8 mouse cellular contexts compared by ENCODE assay signal in the genomic region with DNA sequence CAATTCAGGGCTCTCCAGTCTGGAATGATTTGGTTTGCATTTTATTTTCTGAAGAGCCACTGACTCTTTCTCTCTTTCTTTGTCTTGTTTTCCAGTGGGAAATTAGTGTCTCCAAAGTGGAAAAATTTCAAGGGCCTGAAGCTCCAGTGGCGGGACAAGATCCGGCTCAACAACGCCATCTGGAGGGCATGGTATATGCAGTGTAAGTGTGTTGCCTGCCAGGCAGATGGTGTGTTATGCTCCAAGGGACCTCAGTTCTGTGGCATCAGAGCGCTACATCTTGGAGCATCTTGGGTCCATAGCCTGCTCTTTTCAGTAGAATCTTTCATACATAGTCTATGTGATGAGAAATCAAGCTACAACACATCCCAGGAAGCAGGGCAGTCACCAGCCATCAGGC. TPM values are rescaled to one million over a fixed set of nuclear protein-coding genes. Genes with fewer than 3 reads are reported as not detected.
A peak's percentile ranks its signal among the peaks of the same experiment; 100 is the strongest.
DNase-seq lines count a peak whose midpoint lies in the region; ATAC-seq lines count a peak whose summit lies in the region.
"Had no signal": no experiment of that assay in that cellular context is flagged by ENCODE, and none has a peak within 500 bp of the region (broad histone marks: within the 10 kb centered on the region; RNA-seq: fewer than 3 reads in every experiment).

No protein-coding gene starts in this region.

- no peaks in the 10 kb centered on the region for H3K9me3 ChIP-seq in hindbrain, embryonic 11.5 days (ENCODE audit: control insufficient read depth, low read length)
- H3K9me3 ChIP-seq in hindbrain, embryonic 16.5 days (ENCODE audit: control insufficient read depth, low read length) = no peaks in the 10 kb centered on the region
- no peaks in the 10 kb centered on the region for H3K9me3 ChIP-seq in neural tube, embryonic 11.5 days (ENCODE audit: control insufficient read depth, low read length)
- H3K9me3 ChIP-seq in neural tube, embryonic 15.5 days (replicated peaks) = no peaks in the 10 kb centered on the region
- H3K9me3 ChIP-seq: megakaryocyte, embryonic 14.5 days had no signal

- no peak for ATAC-seq in hindbrain, embryonic 11.5 days (ENCODE audit: low FRiP score)
- no peak for ATAC-seq in hindbrain, embryonic 16.5 days
- ATAC-seq in neural tube, embryonic 11.5 days (ENCODE audit: insufficient read depth, low FRiP score, low TSS enrichment) = no peak
- ATAC-seq in neural tube, embryonic 15.5 days (ENCODE audit: low FRiP score) = no peak
- ATAC-seq in megakaryocyte-erythroid progenitor cell, adult 5-6 weeks (replicated peaks; ENCODE audit: low FRiP score, low TSS enrichment, poor library complexity, severe bottlenecking) = no peak

- no peaks in the 10 kb centered on the region for H3K36me3 ChIP-seq in hindbrain, embryonic 11.5 days (ENCODE audit: control insufficient read depth, insufficient read depth, low read length)
- H3K36me3 ChIP-seq in hindbrain, embryonic 16.5 days (ENCODE audit: control insufficient read depth, insufficient read depth, low read length) = peaks cover 23% of the 10 kb centered on the region
- H3K36me3 ChIP-seq in neural tube, embryonic 11.5 days (ENCODE audit: control insufficient read depth, insufficient read depth, low read length) = no peaks in the 10 kb centered on the region; the same call in 1 of the 2 replicates
- H3K36me3 ChIP-seq in neural tube, embryonic 15.5 days = peaks cover 23% of the 10 kb centered on the region

- H3K4me2 ChIP-seq in hindbrain, embryonic 11.5 days (replicated peaks; ENCODE audit: low read depth, low read length) = no peak overlapping the region
- H3K4me2 ChIP-seq in hindbrain, embryonic 16.5 days (ENCODE audit: low read length) = no peak overlapping the region
- no peak overlapping the region for H3K4me2 ChIP-seq in neural tube, embryonic 11.5 days (ENCODE audit: low read depth)
- no peak overlapping the region for H3K4me2 ChIP-seq in neural tube, embryonic 15.5 days

- 79% methylated on average over 4 of the region's 4 CpGs for WGBS in hindbrain, embryonic 11.5 days
- WGBS in hindbrain, embryonic 16.5 days = 74% methylated on average over 4 of the region's 4 CpGs
- 77% methylated on average over 4 of the region's 4 CpGs for WGBS in neural tube, embryonic 11.5 days
- 84% methylated on average over 4 of the region's 4 CpGs for WGBS in neural tube, embryonic 15.5 days

- H3K4me3 ChIP-seq in hindbrain, embryonic 11.5 days (ENCODE audit: low read depth, low read length) = no peak overlapping the region
- H3K4me3 ChIP-seq in hindbrain, embryonic 16.5 days (ENCODE audit: low read length) = no peak overlapping the region
- no peak overlapping the region for H3K4me3 ChIP-seq in neural tube, embryonic 11.5 days (ENCODE audit: low read depth, low read length)
- H3K4me3 ChIP-seq in neural tube, embryonic 15.5 days (replicated peaks) = no peak overlapping the region
- H3K4me3 ChIP-seq: megakaryocyte, embryonic 14.5 days had no signal

- peak; percentile 31 for DNase-seq in hindbrain, embryonic 11.5 days (ENCODE audit: low spot score)
- peak; percentile 38 for DNase-seq in neural tube, embryonic 11.5 days (ENCODE audit: low spot score)
- peak; percentile 57 for DNase-seq in brain, adult 2 months (ENCODE audit: low read depth, low spot score)
- peak; percentile 30 for DNase-seq in lung, postnatal 36 days

- no peaks in the 10 kb centered on the region for H3K27me3 ChIP-seq in hindbrain, embryonic 11.5 days (ENCODE audit: control insufficient read depth, insufficient read depth, low read length)
- no peaks in the 10 kb centered on the region for H3K27me3 ChIP-seq in hindbrain, embryonic 16.5 days (replicated peaks; ENCODE audit: control insufficient read depth, insufficient read depth, low read length)
- H3K27me3 ChIP-seq in neural tube, embryonic 11.5 days (ENCODE audit: control insufficient read depth, insufficient read depth, low read length) = no peaks in the 10 kb centered on the region
- H3K27me3 ChIP-seq in neural tube, embryonic 15.5 days (replicated peaks) = no peaks in the 10 kb centered on the region
- H3K27me3 ChIP-seq: megakaryocyte, embryonic 14.5 days had no signal

- H3K27ac ChIP-seq in hindbrain, embryonic 11.5 days (ENCODE audit: low read depth, low read length) = no peak overlapping the region
- no peak overlapping the region for H3K27ac ChIP-seq in hindbrain, embryonic 16.5 days (ENCODE audit: low read depth, low read length)
- no peak overlapping the region for H3K27ac ChIP-seq in neural tube, embryonic 11.5 days (ENCODE audit: low read depth, low read length)
- no peak overlapping the region for H3K27ac ChIP-seq in neural tube, embryonic 15.5 days (replicated peaks)

- no peak overlapping the region for H3K9ac ChIP-seq in hindbrain, embryonic 11.5 days (ENCODE audit: low read depth, low read length)
- no peak overlapping the region for H3K9ac ChIP-seq in hindbrain, embryonic 16.5 days (ENCODE audit: low read depth, low read length)
- no peak overlapping the region for H3K9ac ChIP-seq in neural tube, embryonic 11.5 days (ENCODE audit: low read length)
- no peak overlapping the region for H3K9ac ChIP-seq in neural tube, embryonic 15.5 days (replicated peaks)

- H3K4me1 ChIP-seq in hindbrain, embryonic 11.5 days (replicated peaks; ENCODE audit: control insufficient read depth, insufficient read depth, low read length) = no peaks in the 10 kb centered on the region
- H3K4me1 ChIP-seq in hindbrain, embryonic 16.5 days (ENCODE audit: control insufficient read depth, insufficient read depth, low read depth, low read length) = peaks cover 7% of the 10 kb centered on the region; the same call in 1 of the 2 replicates
- H3K4me1 ChIP-seq in neural tube, embryonic 11.5 days (ENCODE audit: control insufficient read depth, insufficient read depth, low read length) = no peaks in the 10 kb centered on the region
- peaks cover 20% of the 10 kb centered on the region for H3K4me1 ChIP-seq in neural tube, embryonic 15.5 days

RNA-seq across cellular contexts. Expression of a gene that starts 45.3 kb away (rescaled TPM):
- polyA plus RNA-seq in hindbrain, embryonic 11.5 days (2014; fragmentation: Nextera tagmentation; extraction: Ambion mirVana) = 16.8 and 18.2 TPM in 2 replicates
- 15.2 and 20.7 TPM in 2 replicates for polyA plus RNA-seq in hindbrain, embryonic 16.5 days (2015; fragmentation: Nextera tagmentation; extraction: Ambion mirVana)
- 22.6 TPM in 2 replicates for polyA plus RNA-seq in neural tube, embryonic 11.5 days (2014; fragmentation: Nextera tagmentation; extraction: Ambion mirVana)
- 19.3 and 19.4 TPM in 2 replicates for polyA plus RNA-seq in neural tube, embryonic 15.5 days (2015; fragmentation: Nextera tagmentation; extraction: Ambion mirVana)
- total RNA-seq in megakaryocyte-erythroid progenitor cell, adult 5-6 weeks (2014; fragmentation: Nextera tagmentation) = 25.0 and 30.1 TPM in 2 replicates
- total RNA-seq in megakaryocyte-erythroid progenitor cell, adult 5-6 weeks (2017) = 5.1 and 7.9 TPM in 2 replicates

RNA-seq across cellular contexts. Expression of a gene that starts 49.2 kb away (rescaled TPM):
- polyA plus RNA-seq in hindbrain, embryonic 11.5 days (2014; fragmentation: Nextera tagmentation; extraction: Ambion mirVana) = 0.26 and 0.39 TPM in 2 replicates
- 0.60 and 0.74 TPM in 2 replicates for polyA plus RNA-seq in hindbrain, embryonic 16.5 days (2015; fragmentation: Nextera tagmentation; extraction: Ambion mirVana)
- polyA plus RNA-seq in neural tube, embryonic 11.5 days (2014; fragmentation: Nextera tagmentation; extraction: Ambion mirVana) = not detected in 2 replicates
- polyA plus RNA-seq in neural tube, embryonic 15.5 days (2015; fragmentation: Nextera tagmentation; extraction: Ambion mirVana) = 0.55 and 0.66 TPM in 2 replicates
- total RNA-seq in megakaryocyte-erythroid progenitor cell, adult 5-6 weeks (2014; fragmentation: Nextera tagmentation) = not detected in 2 replicates
- total RNA-seq in megakaryocyte-erythroid progenitor cell, adult 5-6 weeks (2017) = not detected in 2 replicates

RNA-seq across cellular contexts. Expression of a gene that starts 49.3 kb away (rescaled TPM):
- polyA plus RNA-seq in hindbrain, embryonic 11.5 days (2014; fragmentation: Nextera tagmentation; extraction: Ambion mirVana) = not detected in 2 replicates
- polyA plus RNA-seq in hindbrain, embryonic 16.5 days (2015; fragmentation: Nextera tagmentation; extraction: Ambion mirVana) = not detected in 2 replicates
- not detected in 2 replicates for polyA plus RNA-seq in neural tube, embryonic 11.5 days (2014; fragmentation: Nextera tagmentation; extraction: Ambion mirVana)
- polyA plus RNA-seq in neural tube, embryonic 15.5 days (2015; fragmentation: Nextera tagmentation; extraction: Ambion mirVana) = not detected in 2 replicates
- total RNA-seq in megakaryocyte-erythroid progenitor cell, adult 5-6 weeks (2014; fragmentation: Nextera tagmentation) = not detected in 2 replicates
- total RNA-seq in megakaryocyte-erythroid progenitor cell, adult 5-6 weeks (2017) = not detected in 2 replicates
